Mouse (Mus musculus) MN1 (cell line): ENCODE measurements around the gene Ipo13.
A peak's percentile ranks its signal among the peaks of the same experiment; 100 is the strongest.

Experiments
- DNase-seq: peaks from one replicate; pipeline ENCODE4 v3.0.0-alpha.2; 2016; ENCODE audit warnings: low spot score

Gene Ipo13

DNA sequence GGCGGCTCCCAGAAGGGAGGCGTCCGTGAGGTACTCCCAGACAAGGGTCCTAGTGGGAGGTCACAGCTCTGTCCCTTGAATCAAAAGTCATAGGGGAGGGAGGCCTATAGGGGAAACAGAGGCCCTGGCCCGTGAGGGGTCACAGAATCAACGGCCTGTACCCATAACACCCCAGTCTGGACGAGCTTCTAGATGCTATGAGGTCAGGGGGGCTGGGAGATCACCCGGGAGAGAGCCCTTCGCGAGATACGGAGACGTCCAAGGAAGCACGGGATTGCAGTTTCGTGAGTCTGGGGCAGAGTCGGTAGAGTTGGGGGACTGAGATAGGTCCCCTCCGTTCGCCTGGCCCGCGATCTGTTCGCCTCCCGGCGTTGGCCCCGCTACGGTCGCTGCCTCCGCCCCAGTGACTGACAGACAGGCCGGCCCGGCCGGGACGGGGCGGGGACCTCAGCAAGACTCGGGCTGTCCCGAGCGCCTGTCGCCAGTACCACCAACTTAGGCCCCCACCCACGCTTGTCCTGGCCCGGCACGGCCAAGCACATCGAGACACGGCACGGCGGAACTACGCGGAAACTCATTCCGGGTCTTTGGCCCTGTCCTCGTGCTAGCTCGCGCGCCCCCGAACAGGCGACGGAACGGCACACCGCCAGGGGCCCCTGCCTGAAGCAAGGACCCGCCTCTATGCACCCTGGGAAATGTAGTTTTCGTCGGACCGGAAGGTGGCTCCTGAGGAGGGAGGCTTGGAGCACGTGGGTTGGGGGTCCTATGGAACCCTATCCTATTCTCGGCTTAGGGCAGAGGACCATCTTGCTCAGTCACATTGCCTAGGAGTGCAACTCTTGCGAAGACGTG, at the start of gene Ipo13:
Ipo13 (minus strand) TSS at position 409 of the 852 bp plus-strand sequence.
- peak; percentile 83 for DNase-seq

DNA sequence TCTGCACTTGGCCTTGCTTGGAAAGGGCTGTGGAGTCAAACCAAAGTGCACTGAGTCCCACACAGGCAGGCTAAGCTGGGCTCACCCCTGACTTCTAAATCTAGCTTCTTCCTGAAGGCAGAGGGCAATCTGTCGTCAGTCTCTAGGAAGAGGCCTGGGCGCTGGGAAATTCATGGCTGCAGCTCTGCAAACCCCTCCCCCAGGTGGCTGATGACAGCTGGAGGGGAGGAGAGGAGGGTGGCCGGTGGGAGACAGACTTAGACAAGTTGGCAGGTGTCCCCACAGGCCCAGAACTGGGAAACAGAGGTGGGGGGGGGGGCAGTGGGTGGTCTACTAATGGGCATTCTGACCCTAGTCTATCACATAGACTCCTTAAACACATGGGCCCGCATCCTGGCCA, 42.7 kb upstream of the Ipo13 start:
- no peak for DNase-seq

DNA sequence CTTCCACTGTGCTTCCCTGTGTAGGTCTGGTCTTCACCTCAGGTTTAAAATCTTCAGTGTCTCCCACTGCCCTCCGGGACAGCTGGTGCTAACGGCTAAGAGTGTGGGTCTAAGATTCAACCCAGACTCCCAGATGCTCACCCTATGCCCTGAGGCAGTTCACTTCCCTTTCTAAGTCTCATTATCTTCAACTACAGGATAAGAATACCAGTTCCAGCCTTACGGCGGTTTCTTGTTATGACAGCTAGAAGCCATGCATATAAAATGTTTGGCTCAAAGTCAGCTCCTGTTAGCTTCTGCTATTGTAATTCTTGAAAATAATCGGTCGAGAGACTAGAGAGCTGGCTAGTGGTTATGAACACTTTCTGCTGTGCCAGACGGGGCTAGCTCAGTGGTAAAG, 32.7 kb upstream of the Ipo13 start:
- DNase-seq = no peak

DNA sequence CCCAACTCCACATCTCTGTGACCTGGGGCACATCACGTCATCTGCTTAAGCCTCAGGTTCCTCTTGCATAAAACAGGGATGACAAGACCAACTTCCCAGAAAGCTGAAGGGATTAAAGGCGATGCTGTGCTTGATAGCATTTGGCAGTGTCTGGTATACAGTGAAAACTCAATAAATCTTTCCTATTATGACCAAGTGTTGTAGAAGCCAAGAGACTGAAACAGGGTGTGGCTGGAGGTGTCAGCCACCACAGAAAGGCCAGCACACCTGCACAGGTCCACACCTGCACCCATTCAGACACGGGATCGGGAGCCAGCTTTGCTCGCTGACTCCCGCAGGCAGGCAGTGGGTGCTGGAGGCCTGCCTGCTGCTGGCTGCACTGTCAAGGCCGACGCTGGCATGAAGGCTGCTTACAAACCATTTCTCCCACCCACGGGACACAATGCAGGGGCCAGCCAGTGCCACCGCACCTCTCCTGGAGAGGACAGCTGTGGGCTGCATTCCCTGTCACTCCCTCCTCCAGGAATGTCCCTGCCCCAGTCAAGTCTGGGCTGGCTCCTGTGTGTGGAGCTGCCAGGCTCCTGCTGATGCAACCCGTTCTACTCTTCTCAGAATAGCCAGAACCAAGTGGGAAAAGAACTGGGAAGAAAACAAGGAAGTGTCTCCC, 32.0 kb upstream of the Ipo13 start:
- DNase-seq = no peak

DNA sequence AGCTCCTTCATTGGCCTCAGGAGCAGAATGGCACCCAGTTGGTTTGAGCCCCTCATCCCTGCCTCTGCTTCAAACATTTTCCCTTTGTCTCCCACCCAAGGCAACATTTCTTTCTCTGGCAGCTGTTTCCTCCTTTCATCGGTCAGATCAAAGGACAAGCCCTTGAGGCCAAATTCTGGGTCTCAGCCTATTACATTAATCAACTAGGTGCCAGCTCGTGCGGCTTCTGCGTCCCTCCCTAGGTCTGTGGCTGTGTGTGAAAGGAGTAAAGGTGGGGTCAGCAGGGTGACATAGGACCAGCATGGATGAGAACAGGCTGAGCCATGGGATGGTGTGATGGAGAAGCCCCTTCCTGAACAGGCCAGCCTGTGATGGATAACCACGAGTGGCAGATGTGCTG, 28.5 kb upstream of the Ipo13 start:
- no peak for DNase-seq

DNA sequence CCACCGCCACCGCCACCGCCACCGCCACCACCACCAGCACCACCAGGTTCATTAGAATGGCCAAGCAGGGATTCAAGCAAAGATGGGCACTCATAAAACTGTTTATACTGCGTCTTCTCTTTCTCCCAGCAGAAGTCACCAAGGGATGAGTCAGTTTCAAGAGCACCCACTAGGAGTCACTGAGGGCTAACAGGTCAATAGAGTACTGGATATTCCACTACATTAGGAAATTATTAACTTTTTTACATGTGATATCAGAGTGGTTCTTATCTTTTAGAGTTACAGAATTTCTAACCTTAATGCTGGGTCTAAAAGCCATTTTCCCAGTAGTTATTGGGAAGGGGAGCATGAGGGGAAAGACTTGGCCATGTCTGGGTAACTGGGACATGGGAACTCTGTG, 22.2 kb upstream of the Ipo13 start:
- DNase-seq = no peak

DNA sequence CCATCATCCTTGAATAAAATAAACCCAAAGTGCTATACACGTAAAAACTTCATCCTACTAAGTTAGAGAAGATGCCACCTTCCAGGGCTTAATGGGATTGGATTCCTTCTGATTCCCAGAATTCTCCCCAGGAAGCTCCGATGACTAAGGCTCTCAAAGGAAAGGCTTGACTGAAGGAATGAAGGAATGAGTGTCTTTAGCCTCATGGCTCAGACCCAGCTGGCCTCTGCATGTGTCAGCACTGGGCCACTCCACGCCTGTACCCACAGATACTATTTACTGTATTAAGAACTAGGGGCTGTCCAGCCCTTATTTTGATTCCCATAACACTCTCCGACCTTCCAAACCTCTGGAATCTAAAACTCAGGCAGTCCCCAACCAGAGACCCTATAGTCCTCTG, 19.3 kb upstream of the Ipo13 start:
- DNase-seq = no peak

DNA sequence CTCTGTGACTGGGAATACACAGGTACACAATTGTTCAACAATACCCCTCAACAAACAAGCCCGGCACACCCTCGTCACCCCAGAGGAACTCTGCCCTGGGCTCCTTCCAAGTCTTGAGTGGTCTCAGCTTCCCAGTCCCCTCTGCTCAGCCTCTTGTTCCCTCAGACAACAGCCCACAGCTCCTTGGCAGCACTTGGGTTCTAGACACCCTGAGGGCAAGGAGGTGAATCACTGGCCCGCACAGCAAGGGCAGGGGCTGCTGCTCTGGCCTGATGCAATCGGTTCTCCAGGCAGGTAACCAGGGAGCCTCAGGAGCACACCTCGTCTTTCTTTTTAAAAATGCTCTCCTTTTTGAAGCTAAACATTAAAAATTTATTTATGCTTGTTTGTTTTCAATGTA, 18.4 kb upstream of the Ipo13 start:
- peak; percentile 36 for DNase-seq

DNA sequence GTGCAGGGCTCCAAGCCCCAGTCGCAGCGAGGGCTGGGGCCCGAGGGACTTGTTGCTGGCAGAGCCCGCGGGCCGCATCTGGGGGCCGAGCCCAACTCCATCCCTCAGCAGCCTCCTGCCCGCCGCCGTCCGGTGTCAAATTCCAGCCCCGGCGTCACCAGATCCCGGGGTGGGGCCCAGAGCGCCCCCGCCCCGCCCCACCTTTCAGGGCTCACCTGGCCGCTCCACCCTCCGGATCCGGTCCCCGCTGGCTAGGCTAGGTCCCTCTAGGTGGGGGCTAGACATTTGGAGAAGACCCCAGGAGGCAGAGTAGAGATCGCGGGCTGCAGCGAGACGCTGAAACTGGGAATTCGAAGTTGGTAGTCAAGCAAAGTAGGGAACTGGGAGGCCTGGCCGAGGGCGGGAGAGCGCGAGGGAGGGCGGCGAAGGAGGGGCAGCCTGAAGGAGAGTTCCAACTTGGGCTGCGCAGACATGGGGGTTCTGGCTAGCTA, 14.6 kb upstream of the Ipo13 start, which contains the start of gene Artn:
Artn (minus strand) TSS at position 373 of the 491 bp plus-strand sequence.
- no peak for DNase-seq

DNA sequence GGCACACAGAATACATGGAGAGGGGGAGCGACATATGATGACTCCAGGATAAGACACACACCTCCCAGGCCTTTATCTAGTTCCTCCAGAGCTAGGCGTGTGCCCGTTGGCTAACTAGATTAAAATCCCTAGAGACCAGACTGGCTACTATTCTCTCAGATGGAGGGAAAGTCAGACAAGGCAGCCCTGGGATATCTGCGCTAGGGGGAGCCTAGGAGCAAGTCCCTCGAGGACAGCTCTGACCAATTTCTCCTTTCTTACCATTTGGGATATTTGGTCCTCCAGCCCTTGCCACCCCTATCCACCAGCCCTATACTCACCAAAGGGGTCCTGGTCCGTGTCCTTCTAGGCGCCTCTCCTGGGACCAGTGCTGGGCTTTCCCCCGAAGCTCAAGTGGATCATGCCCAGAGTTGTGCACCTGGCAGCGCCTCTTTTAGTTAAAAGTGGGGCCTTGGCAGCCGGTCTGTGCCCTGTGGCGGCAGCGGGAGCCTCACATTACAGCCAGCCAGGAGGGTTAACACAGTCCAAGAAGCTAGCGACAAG, 14.0 kb upstream of the Ipo13 start:
- peak; percentile 78 for DNase-seq

DNA sequence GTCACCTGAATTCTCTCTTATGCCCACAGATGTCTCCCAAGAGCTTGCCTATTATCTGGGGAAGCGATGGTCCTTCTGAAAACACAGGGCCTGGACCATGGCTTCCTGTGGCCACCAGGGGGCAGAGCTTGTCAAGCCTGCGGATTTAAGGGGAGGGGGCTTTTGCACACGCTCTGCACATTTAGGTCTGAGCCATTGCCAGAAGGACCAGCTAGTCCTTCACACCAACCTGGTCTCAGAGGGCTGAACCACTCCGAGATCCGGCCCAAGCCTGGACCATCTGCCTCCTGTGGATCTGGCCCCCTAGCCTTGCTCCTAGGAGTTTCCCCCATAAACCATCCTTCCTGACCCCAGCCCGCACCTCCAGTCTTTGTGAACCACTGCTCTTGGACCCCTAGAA, 13.4 kb upstream of the Ipo13 start:
- peak; percentile 44 for DNase-seq

DNA sequence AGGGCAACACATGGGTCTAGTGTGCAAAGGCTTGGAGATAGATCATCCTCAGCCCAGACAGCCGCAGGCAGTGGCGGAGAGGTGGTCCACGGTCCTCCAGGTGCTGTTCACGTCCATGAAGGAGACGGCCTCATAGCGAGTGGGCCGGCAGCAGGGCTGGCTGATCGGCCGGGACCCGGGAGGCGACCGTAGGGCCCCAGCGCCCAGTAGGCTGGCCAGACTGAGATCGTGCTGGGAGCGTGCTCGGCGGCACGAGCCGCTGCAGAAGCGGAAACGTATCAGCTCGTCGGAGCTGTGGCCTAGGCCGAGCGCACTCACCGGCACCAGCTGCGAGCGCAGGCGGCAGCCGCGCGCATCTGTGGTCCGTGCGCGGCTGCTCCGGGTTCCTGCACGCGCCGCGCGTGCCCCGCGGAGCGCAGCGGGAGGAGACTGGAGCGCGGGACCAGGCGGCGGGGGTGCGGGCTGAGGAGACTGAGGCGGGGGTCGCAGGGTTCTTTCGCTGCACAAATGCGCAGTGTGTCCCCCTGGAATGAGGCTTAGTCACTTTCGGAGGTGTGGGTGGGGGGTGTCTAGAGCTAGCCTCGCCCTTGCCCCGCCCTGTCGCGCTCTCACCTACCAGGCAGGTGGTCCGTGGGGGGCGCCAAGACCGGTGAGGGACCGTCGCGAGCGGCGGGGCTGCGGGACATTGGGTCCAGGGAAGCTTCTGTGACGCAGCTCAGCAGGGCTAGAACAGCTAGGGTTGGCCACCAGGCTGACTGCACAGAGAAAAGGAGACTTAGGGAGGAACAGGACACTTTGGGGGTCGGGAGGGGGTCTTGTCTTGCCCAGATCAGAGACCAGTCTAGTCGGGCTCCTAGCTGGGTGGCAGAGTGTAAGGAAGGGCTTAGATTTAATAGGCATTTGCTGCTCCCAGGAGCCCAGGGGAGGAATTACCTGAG, 12.0 kb upstream of the Ipo13 start:
- no peak for DNase-seq

DNA sequence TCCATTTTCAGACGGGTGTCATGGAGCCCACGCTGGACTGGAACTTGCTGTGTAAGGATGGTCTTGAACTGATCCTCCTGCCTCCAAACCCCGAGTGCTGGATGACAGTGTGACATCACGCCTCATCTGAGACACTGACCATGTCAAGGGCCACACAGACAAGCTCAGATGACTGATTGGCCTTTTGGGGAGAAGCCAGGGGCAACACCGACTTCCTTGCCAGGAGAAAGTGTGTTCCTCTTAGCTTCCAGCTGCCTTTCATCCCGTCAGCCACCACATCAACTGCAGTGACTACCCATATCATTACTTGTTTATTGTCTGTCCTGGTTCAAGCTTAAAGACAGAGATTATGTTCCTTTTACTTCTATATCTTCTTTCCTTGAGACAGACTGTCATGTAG, 10.1 kb upstream of the Ipo13 start:
- DNase-seq = no peak

DNA sequence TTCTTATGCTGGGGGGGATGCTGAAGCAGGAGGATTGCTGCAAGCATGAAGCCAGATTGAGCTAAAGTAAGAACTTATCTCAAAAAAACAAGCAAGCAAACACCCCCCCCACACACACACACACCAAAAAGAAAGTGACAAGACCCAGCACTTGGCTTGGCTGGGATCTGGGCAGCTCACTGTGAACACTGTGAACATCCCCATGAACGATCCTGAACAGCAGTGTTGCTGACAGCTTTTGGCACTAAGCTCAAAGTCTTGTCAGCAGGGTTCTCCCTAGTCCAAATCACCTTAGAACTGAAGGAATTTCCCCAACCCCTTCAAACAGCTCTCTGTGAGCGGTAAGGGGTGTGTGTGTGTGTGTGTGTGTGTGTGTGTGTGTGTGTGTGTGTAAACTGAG, 8.7 kb upstream of the Ipo13 start:
- no peak for DNase-seq

DNA sequence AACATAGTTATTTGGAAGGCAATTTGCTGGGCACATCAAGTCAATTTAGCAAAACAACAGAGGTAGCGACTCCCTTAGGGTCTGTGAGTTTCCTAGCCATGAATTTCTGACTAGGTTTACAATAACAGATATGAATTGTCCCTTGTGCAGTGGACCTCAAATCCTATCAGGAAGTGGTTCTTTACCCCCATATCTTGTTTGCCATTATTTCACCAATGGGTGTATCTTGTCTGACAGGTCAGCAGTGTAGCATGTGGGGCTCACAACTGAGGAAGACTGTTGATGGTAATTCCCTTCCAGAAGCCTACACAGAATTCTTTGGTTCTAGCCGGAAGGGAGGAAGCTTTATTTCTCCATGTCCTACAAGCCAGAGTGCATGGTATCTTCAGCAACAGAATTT, 6.6 kb upstream of the Ipo13 start:
- no peak for DNase-seq

DNA sequence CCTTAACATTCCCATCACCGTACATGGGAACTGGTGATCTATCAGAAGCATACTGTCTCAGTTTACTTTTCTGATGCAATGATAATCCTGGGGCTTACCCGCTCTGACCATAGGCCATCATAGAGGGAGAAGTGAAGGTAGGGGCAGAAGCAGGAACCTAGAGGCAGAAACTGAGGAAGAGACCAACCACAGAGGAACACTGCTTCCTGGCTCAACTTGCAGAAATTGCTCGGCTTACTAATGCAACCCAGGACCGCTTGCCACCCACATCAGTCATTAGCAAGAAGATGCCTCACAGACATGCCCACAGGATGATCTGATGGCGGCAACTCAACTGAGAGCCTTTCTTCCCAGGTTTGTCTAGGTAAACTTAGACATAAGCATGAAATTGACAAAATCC, 4.0 kb upstream of the Ipo13 start:
- DNase-seq = no peak

DNA sequence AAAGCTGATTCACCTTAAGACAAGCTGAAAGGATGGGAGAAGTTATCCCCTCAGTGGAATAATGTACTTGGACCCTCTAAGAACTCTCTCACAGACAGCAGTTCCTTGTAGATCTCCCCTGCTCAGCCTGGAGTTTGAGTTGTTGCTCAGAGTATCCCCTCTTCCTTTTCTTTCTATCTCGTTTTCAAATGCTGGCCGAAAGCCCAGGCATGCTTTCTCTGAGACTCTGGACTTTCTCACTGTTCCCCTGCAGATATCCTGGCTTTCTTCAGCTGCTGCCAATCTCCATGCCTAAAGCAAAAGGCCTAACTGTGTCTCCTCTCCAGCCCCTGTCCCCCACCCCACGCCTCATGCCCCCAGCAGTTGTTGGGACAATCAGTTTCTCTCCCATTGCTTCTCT, 3.5 kb upstream of the Ipo13 start:
- DNase-seq = peak; percentile 38

DNA sequence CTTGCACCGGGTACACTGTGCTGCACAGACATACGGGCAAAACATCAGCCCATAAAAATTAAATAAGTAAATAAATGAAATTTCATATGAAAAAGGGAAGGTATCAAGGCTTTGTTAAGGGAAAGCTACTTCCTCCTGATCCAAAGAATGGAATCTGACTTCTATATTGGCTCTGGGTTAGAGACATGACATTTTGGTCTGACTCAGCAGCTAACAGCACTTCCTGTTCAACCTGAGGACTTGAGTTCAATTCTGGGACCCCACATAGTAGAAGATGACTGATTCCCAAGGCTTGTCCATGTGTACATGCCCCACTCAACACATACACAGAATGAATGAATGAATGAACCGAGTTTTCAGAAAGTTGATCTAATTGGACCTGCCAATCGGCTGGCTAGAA, 3.0 kb upstream of the Ipo13 start:
- DNase-seq = no peak

DNA sequence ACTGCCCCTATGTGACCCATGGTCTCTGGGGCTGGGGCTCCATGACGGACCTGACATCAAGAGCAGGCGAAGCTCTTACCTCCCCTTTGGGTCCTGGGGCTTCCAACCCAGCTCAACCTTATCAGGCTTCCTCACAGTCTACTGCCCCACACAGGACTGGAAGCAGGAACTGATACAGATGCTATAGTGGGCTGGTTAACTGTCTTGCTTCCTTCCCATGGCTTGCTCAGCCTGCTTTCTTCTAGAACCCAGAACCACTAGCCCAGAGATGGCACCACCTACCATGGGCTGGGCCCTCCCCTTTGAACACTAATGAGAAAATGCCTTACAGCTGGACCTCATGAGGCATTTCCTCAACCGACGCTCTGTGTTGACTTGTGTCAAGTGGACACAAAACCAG, 2.6 kb upstream of the Ipo13 start:
- DNase-seq = no peak

DNA sequence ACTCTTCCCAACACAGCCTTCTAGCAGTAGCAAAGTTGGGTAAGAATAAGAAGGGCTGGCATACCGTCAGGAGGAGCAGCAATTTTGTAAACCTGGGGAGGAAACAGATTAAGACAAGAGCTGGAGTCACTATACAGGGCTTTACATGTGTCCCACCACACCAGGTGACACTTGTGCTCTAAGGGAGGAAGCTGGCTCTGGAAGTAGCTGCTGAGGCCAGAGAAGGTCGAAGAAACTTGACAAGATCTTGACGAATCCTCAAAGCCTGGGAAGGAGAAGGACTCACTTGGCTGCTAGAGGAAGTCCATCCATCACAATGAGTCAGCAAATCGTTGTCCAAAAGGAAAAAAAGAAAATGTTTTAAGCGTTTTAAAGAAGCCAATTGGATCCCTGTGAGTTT, 1.6 kb upstream of the Ipo13 start:
- DNase-seq = no peak

DNA sequence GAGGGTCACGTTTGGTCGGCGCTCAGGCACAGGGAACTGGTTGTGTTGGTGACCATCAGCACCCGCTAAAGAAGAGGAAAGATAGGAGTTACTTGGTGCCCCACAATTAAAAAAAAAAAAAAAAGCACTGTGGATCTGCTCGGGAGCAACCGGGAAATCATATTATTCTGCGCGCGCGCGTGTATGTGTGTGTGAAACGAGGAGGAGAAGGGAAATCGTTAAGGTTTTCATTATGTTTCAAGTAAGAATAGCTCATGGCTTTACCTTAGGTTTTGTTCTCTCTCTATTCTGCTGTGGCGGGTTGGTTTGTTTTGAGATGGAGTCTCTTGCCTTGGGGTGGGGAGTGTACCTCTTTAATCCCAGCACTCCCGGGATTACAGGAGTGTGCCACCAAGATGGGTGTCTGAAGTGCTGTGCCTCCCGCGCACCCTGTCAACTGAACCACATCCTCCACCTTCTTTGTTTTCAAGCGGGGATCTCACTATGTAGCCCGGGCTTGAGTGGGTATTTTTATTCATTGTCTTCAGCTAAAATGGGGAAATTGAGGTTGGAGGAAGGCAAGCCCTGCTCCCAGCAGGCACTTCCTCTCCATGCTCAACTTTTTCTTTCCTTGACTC, 798 bp upstream of the Ipo13 start:
- DNase-seq = no peak

DNA sequence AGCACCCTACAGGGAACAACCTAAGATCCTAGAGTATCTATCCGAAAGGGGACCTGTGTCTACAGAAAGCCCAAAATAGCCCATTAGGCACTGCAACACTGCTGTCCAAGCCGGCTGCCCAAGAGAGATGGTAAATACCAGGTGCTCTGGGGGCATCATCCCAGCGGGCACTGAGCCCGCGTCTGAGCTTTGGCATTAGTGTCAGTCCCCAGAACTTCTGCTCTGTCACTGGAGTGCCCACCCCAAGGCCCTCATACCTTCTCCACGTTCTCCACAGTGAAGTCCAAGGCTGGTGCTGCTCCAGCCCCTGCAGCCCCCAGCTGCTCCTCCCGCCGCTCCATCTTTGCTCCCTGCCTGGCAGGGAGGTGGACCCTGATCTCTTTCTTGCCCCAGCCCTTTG, 768 bp downstream of the Ipo13 start:
- DNase-seq = no peak
